Mouse (Mus musculus) MEL (cell line): ENCODE measurements around the gene Reln. TPM values are rescaled to one million over a fixed set of nuclear protein-coding genes. Genes with fewer than 3 reads are reported as not detected.

Source experiments
- DNase-seq: peaks from one replicate; pipeline ENCODE4 v3.0.0; 2011; ENCODE audit warnings: low read depth, low spot score
- H3K27ac ChIP-seq: 2 replicates; pipeline ENCODE4 v1.5.1; 2012; ENCODE audit warnings: low read depth, mild to moderate bottlenecking, control low read depth, low read length, moderate library complexity; ENCODE audit not compliant: control insufficient read depth
- H3K27me3 ChIP-seq, 2 experiments: fragments of 150-350 bp in 1 of 2; sonication (generic) in 1 of 2; 2 replicates each; pipeline ENCODE4 v1.6.1; 2012; ENCODE audit warnings: low read length in 2 of 2, mild to moderate bottlenecking in 2 of 2, improper control_type of control experiment in 1 of 2, moderate library complexity in 1 of 2; ENCODE audit not compliant: insufficient read depth in 2 of 2, control insufficient read depth in 1 of 2
- H3K36me3 ChIP-seq, 2 experiments: 2 replicates each; pipeline ENCODE4 v1.6.1; 2012 to 2014; ENCODE audit warnings: low read length in 2 of 2, improper control_type of control experiment in 1 of 2, inconsistent platforms in 1 of 2, mild to moderate bottlenecking in 1 of 2; ENCODE audit not compliant: insufficient read depth in 2 of 2, control insufficient read depth in 1 of 2
- H3K4me1 ChIP-seq, 2 experiments: fragments of 150-350 bp in 1 of 2; sonication (generic) in 1 of 2; 2 replicates each; pipeline ENCODE4 v1.6.1; 2012; ENCODE audit warnings: low read length in 2 of 2, improper control_type of control experiment in 1 of 2, mild to moderate bottlenecking in 1 of 2; ENCODE audit not compliant: insufficient read depth in 2 of 2, control insufficient read depth in 1 of 2
- H3K4me3 ChIP-seq, 2 experiments: fragments of 150-350 bp in 1 of 2; sonication (generic) in 1 of 2; 2 replicates each; pipeline ENCODE4 v1.5.1; 2012; ENCODE audit warnings: low read depth in 2 of 2, low read length in 2 of 2, mild to moderate bottlenecking in 2 of 2, moderate library complexity in 2 of 2, control low read depth in 1 of 2, improper control_type of control experiment in 1 of 2; ENCODE audit not compliant: control insufficient read depth in 1 of 2, insufficient read depth in 1 of 2
- H3K79me2 ChIP-seq: 2 replicates; pipeline ENCODE4 v1.6.1; 2012; ENCODE audit warnings: mild to moderate bottlenecking, low read length, moderate library complexity; ENCODE audit not compliant: control insufficient read depth, poor library complexity, insufficient read depth
- H3K9ac ChIP-seq: 2 replicates; pipeline ENCODE4 v1.6.1; 2012; ENCODE audit warnings: low read depth, mild to moderate bottlenecking, control low read depth, low read length, moderate library complexity; ENCODE audit not compliant: control insufficient read depth, poor library complexity, severe bottlenecking
- H3K9me3 ChIP-seq: fragments of 150-350 bp; sonication (generic); replicated peaks from 2 replicates; pipeline ENCODE4 v1.6.1; 2012; ENCODE audit warnings: mild to moderate bottlenecking, low read length, improper control_type of control experiment, moderate library complexity; ENCODE audit not compliant: insufficient read depth
- E2F4 ChIP-seq: IDR thresholded peaks from 2 replicates; pipeline ENCODE4 v1.6.1; 2011; ENCODE audit warnings: low read depth, low read length, improper control_type of control experiment, borderline replicate concordance
- ETS1 ChIP-seq: IDR thresholded peaks from 2 replicates; pipeline ENCODE4 v1.6.1; 2012; ENCODE audit warnings: low read depth, mild to moderate bottlenecking, inconsistent platforms, low read length, improper control_type of control experiment, moderate library complexity
- GABPA ChIP-seq: IDR thresholded peaks from 2 replicates; pipeline ENCODE4 v1.6.1; 2012; ENCODE audit warnings: low read depth, mild to moderate bottlenecking, inconsistent platforms, low read length, improper control_type of control experiment, moderate library complexity
- HCFC1 ChIP-seq: IDR thresholded peaks from 2 replicates; pipeline ENCODE4 v1.6.1; 2012; ENCODE audit warnings: low read depth, mild to moderate bottlenecking, inconsistent platforms, low read length, improper control_type of control experiment, moderate library complexity
- JUND ChIP-seq: IDR thresholded peaks from 2 replicates; pipeline ENCODE4 v1.6.1; 2011; ENCODE audit warnings: low read depth, mild to moderate bottlenecking, improper control_type of control experiment, low read length
- KAT2A ChIP-seq: conservative IDR thresholded peaks from 2 replicates; pipeline ENCODE4 v1.6.1; 2012; ENCODE audit warnings: low read depth, low read length, improper control_type of control experiment, inconsistent platforms
- MAZ ChIP-seq: IDR thresholded peaks from 2 replicates; pipeline ENCODE4 v1.6.1; 2012; ENCODE audit warnings: low read depth, mild to moderate bottlenecking, inconsistent platforms, low read length, improper control_type of control experiment
- MEF2A ChIP-seq: IDR thresholded peaks from 2 replicates; pipeline ENCODE4 v1.6.1; 2014; ENCODE audit warnings: low read depth, mild to moderate bottlenecking, inconsistent platforms, low read length, improper control_type of control experiment; ENCODE audit not compliant: poor library complexity, insufficient replicate concordance, severe bottlenecking; ENCODE audit errors: extremely low read depth
- NRF1 ChIP-seq: IDR thresholded peaks from 2 replicates; pipeline ENCODE4 v1.6.1; 2014; ENCODE audit warnings: low read depth, mild to moderate bottlenecking, inconsistent platforms, low read length, improper control_type of control experiment, moderate library complexity; ENCODE audit not compliant: poor library complexity, insufficient read depth, severe bottlenecking
- POLR2A ChIP-seq, 2 experiments: IDR thresholded peaks; 2 replicates each; pipeline ENCODE4 v1.6.1; 2011 to 2012; ENCODE audit warnings: low read length in 2 of 2, mild to moderate bottlenecking in 2 of 2, control low read depth in 1 of 2, improper control_type of control experiment in 1 of 2, low read depth in 1 of 2, moderate library complexity in 1 of 2; ENCODE audit not compliant: control insufficient read depth in 1 of 2, insufficient read depth in 1 of 2, poor library complexity in 1 of 2
- POLR2AphosphoS5 ChIP-seq: IDR thresholded peaks from 2 replicates; pipeline ENCODE4 v1.6.1; 2012; ENCODE audit warnings: low read depth, borderline replicate concordance, mild to moderate bottlenecking, inconsistent platforms, low read length, moderate library complexity, mixed read lengths
- RCOR1 ChIP-seq: IDR thresholded peaks from 2 replicates; pipeline ENCODE4 v1.6.1; 2012; ENCODE audit warnings: low read depth, mild to moderate bottlenecking, inconsistent platforms, low read length, improper control_type of control experiment
- SIN3A ChIP-seq: IDR thresholded peaks from 2 replicates; pipeline ENCODE4 v1.6.1; 2012; ENCODE audit warnings: low read length, improper control_type of control experiment, inconsistent platforms
- SMC3 ChIP-seq: IDR thresholded peaks from 2 replicates; pipeline ENCODE4 v1.6.1; 2011; ENCODE audit warnings: low read depth, low read length, improper control_type of control experiment
- TBP ChIP-seq: IDR thresholded peaks from 2 replicates; pipeline ENCODE4 v1.8.0; 2011; ENCODE audit warnings: low read depth, low read length, improper control_type of control experiment
- USF2 ChIP-seq, 2 experiments: IDR thresholded peaks; 2 replicates each; pipeline ENCODE4 v1.6.1; 2011 to 2012; ENCODE audit warnings: improper control_type of control experiment in 2 of 2, low read length in 2 of 2, borderline replicate concordance in 1 of 2, inconsistent platforms in 1 of 2, low read depth in 1 of 2, mild to moderate bottlenecking in 1 of 2; ENCODE audit not compliant: insufficient read depth in 1 of 2
- ZKSCAN1 ChIP-seq: IDR thresholded peaks from 2 replicates; pipeline ENCODE4 v1.6.1; 2012; ENCODE audit warnings: low read depth, mild to moderate bottlenecking, inconsistent platforms, low read length, improper control_type of control experiment, moderate library complexity
- ZNF384 ChIP-seq: IDR thresholded peaks from 2 replicates; pipeline ENCODE4 v1.6.1; 2012; ENCODE audit warnings: low read depth, mild to moderate bottlenecking, inconsistent platforms, low read length, improper control_type of control experiment
- polyA plus RNA-seq, 2 experiments: library from polyadenylated mRNA; stranded (reverse) in 1 of 2; unstranded in 1 of 2; fragments of >175 nt in 1 of 2; fragments of >200 nt in 1 of 2; gene quantifications; 2 replicates each; pipeline versions ENCODE4 v1.2.1 to v1.2.4; 2012; ENCODE audit warnings: low replicate concordance in 2 of 2, low read depth in 1 of 2; ENCODE audit not compliant: insufficient read length in 2 of 2, insufficient read depth in 1 of 2, missing spikeins in 1 of 2
- total RNA-seq: library from RNA; depleted of rRNA; stranded (reverse); fragments of 300-350 nt; gene quantifications from 2 replicates; pipeline ENCODE4 v1.2.3, GENCODE M21; 2012

Reln gene
- total and polyA plus RNA-seq, 3 experiments, result not detected

GRCm38 (mm10) chr5:22141821-22142220, 202.7 kb downstream of the Reln start:
- H3K36me3 ChIP-seq, result no peaks in the 10 kb centered on the region
- H3K4me3 ChIP-seq, result no peak overlapping the region
- H3K27me3 ChIP-seq, result no peaks in the 10 kb centered on the region
- H3K27ac ChIP-seq, result no peak overlapping the region
- H3K9me3 ChIP-seq, result no peaks in the 10 kb centered on the region
- H3K79me2 ChIP-seq, result no peaks in the 10 kb centered on the region
- no peak for DNase-seq
- TF ChIP-seq TBP (no peak), POLR2AphosphoS5 (no peak), KAT2A (no peak), JUND (no peak), GABPA (no peak), SMC3 (no peak), POLR2A (IDR thresholded peaks at IDR 0.05; ENCODE audit: control insufficient read depth in 1 of 2, insufficient read depth in 1 of 2, low read depth in 1 of 2, low read length in 2 of 2, poor library complexity in 1 of 2) (no peak), ETS1 (no peak), ZNF384 (no peak), SIN3A (no peak), ZKSCAN1 (no peak), HCFC1 (no peak), RCOR1 (no peak), MEF2A (no peak), MAZ (no peak)
- no peak overlapping the region for H3K9ac ChIP-seq
- no peaks in the 10 kb centered on the region for H3K4me1 ChIP-seq

- Histone ChIP-seq H3K27ac (no peak overlapping the region), H3K4me1 (no peaks in the 10 kb centered on the region)
- TF ChIP-seq E2F4 (no peak), USF2 (IDR thresholded peaks at IDR 0.05; ENCODE audit: borderline replicate concordance in 1 of 2, insufficient read depth in 1 of 2, low read depth in 1 of 2, low read length in 2 of 2) (no peak), GABPA (no peak), NRF1 (no peak)
- TF ChIP-seq, all 39 proteins: peak for 0
- no peak for DNase-seq
- Histone ChIP-seq H3K79me2 (no peaks in the 10 kb centered on the region), H3K4me3 (no peak overlapping the region), H3K9me3 (no peaks in the 10 kb centered on the region), H3K9ac (no peak overlapping the region), H3K27me3 (no peaks in the 10 kb centered on the region), H3K36me3 (no peaks in the 10 kb centered on the region)
These were observed 205.5 kb downstream of the Reln start for GRCm38 (mm10) chr5:22139015-22139414.
